Comparison of ENCODE assay signal across 13 mouse cellular contexts in the genomic region with DNA sequence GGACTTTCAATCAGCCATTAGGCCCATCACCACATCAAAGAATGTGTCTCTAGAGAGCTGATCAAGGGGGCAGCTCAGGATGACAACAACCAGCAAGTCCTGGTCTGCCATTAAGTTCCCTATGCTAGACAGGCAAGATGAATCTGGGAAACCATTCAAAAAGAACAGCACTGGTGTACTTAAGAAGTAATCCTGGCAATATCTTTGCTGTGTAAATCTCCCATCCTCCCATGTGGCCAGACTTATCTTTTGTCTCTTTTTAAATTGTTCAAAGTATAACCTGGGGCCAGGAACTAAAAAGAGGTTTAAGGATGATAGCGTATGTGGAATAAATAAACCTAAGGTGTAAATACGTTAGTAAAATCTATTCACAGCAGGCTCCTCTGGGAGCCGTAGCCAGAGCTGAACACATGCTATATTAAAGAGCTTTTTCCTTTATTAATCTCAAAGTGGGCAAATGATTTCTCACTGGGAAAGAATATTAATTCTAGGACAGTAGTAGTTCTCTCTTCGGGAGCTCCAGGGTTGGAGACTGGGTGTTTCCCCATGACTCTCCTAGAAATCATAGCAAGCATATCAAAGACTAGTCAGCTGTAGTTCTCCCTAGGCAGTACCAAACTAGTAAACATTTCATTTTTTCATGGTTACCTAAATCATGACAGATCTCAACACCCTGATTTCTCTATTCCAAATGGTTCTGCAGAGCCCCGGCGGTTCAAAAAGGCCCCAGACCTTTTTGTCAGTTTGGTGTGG.
DNase-seq lines count a peak whose midpoint lies in the region; ATAC-seq and TF ChIP-seq lines count a peak whose summit lies in the region.
"Had no signal": no experiment of that assay in that cellular context is flagged by ENCODE, and none has a peak within 500 bp of the region (broad histone marks: within the 10 kb centered on the region; RNA-seq: fewer than 3 reads in every experiment).

No protein-coding gene starts in this region.

- DNase-seq in heart, adult 11 months, result no peak
- DNase-seq in midbrain, embryonic 10.5 days (ENCODE audit: low spot score), result no peak
- DNase-seq in thymus, adult 2 months, result no peak
- DNase-seq in thymus, postnatal 36 days, result no peak
- DNase-seq: gastrocnemius, postnatal 25 days; kidney, adult 9 months; layer of hippocampus, adult 9-11 months; lung, adult 18-20 months had no signal

- H3K9ac ChIP-seq in heart, embryonic 14.5 days (ENCODE audit: low read length), result no peak overlapping the region
- peak overlapping the region; percentile 57; the same call in 1 of the 2 replicates for H3K9ac ChIP-seq in forebrain, embryonic 16.5 days (replicated peaks; ENCODE audit: low read depth, low read length)
- H3K9ac ChIP-seq in kidney, embryonic 15.5 days, result no peak overlapping the region

- H3K9me3 ChIP-seq in heart, embryonic 14.5 days (ENCODE audit: control insufficient read depth, low read length), result no peaks in the 10 kb centered on the region
- no peaks in the 10 kb centered on the region for H3K9me3 ChIP-seq in forebrain, embryonic 16.5 days (ENCODE audit: control insufficient read depth, low read length)
- no peaks in the 10 kb centered on the region for H3K9me3 ChIP-seq in midbrain, embryonic 10.5 days (replicated peaks)
- 0 out of 2 replicates have a peak, but pooled peaks cover 3% of the 10 kb centered on the region for H3K9me3 ChIP-seq in kidney, embryonic 15.5 days (replicated peaks)
- H3K9me3 ChIP-seq: G1E had no signal

- no peak for TF ChIP-seq CTCF in thymus, adult 2 months (IDR thresholded peaks at IDR 0.05; ENCODE audit: borderline replicate concordance, control insufficient read depth, extremely low read depth, insufficient read depth, low read length, poor library complexity)

- H3K36me3 ChIP-seq in heart, embryonic 14.5 days (ENCODE audit: control insufficient read depth, insufficient read depth, low read length), result no peaks in the 10 kb centered on the region
- H3K36me3 ChIP-seq in forebrain, embryonic 16.5 days (ENCODE audit: control insufficient read depth, insufficient read depth), result no peaks in the 10 kb centered on the region
- no peaks in the 10 kb centered on the region for H3K36me3 ChIP-seq in midbrain, embryonic 10.5 days
- H3K36me3 ChIP-seq in kidney, embryonic 15.5 days, result no peaks in the 10 kb centered on the region
- no peaks in the 10 kb centered on the region for H3K36me3 ChIP-seq in thymus, adult 2 months (ENCODE audit: control insufficient read depth, insufficient read depth, low read length)
- H3K36me3 ChIP-seq: G1E had no signal

- peak overlapping the region; percentile 29; the same call in 1 of the 2 replicates for H3K4me2 ChIP-seq in heart, embryonic 14.5 days (ENCODE audit: low read length)
- peak overlapping the region; percentile 60 for H3K4me2 ChIP-seq in forebrain, embryonic 16.5 days (ENCODE audit: low read length)
- no peak overlapping the region for H3K4me2 ChIP-seq in kidney, embryonic 15.5 days

- H3K4me1 ChIP-seq in heart, embryonic 14.5 days (ENCODE audit: control insufficient read depth in 2 of 2, insufficient read depth in 2 of 2, low read length in 2 of 2), result no peaks in the 10 kb centered on the region
- peaks cover 5% of the 10 kb centered on the region; the same call in 1 of the 2 replicates for H3K4me1 ChIP-seq in forebrain, embryonic 16.5 days (replicated peaks; ENCODE audit: control insufficient read depth, insufficient read depth, low read length)
- peaks cover 9% of the 10 kb centered on the region for H3K4me1 ChIP-seq in midbrain, embryonic 10.5 days
- 0 out of 2 replicates have a peak, but pooled peaks cover 2% of the 10 kb centered on the region for H3K4me1 ChIP-seq in kidney, embryonic 15.5 days
- H3K4me1 ChIP-seq in thymus, adult 2 months (replicated peaks; ENCODE audit: control insufficient read depth, insufficient read depth, low read length), result no peaks in the 10 kb centered on the region

- no peaks in the 10 kb centered on the region for H3K27me3 ChIP-seq in heart, embryonic 14.5 days (ENCODE audit: control insufficient read depth, insufficient read depth, low read length)
- H3K27me3 ChIP-seq in forebrain, embryonic 16.5 days (replicated peaks; ENCODE audit: control insufficient read depth, insufficient read depth, low read length), result no peaks in the 10 kb centered on the region
- H3K27me3 ChIP-seq in midbrain, embryonic 10.5 days (ENCODE audit: low read depth, poor library complexity, severe bottlenecking), result no peaks in the 10 kb centered on the region
- H3K27me3 ChIP-seq in kidney, embryonic 15.5 days, result no peaks in the 10 kb centered on the region
- H3K27me3 ChIP-seq in thymus, adult 2 months (ENCODE audit: control insufficient read depth, insufficient read depth, low read length), result no peaks in the 10 kb centered on the region

- 85% methylated on average over 6 of the region's 6 CpGs for WGBS in heart, embryonic 14.5 days
- WGBS in forebrain, embryonic 16.5 days, result 58% methylated on average over 6 of the region's 6 CpGs
- 83% methylated on average over 6 of the region's 6 CpGs for WGBS in midbrain, embryonic 10.5 days
- 87% methylated on average over 6 of the region's 6 CpGs for WGBS in kidney, embryonic 15.5 days
- WGBS in thymus, adult 2 months, result 97% methylated on average over 6 of the region's 6 CpGs

- no peak overlapping the region for H3K27ac ChIP-seq in heart, embryonic 14.5 days (replicated peaks in 1 of 2; ENCODE audit: control insufficient read depth in 1 of 2, insufficient read depth in 1 of 2, low read depth in 2 of 2, low read length in 2 of 2)
- no peak overlapping the region for H3K27ac ChIP-seq in forebrain, embryonic 16.5 days (ENCODE audit: low read length)
- peak overlapping the region; percentile 82 for H3K27ac ChIP-seq in midbrain, embryonic 10.5 days (replicated peaks)
- H3K27ac ChIP-seq in kidney, embryonic 15.5 days, result no peak overlapping the region
- no peak overlapping the region for H3K27ac ChIP-seq in thymus, adult 2 months (ENCODE audit: control insufficient read depth, insufficient read depth, low read length)

- ATAC-seq in heart, embryonic 14.5 days (ENCODE audit: insufficient number of reproducible peaks, insufficient read depth, low FRiP score, low read depth), result no peak
- peak; percentile 15; the same call in 1 of the 2 replicates for ATAC-seq in forebrain, embryonic 16.5 days
- no peak for ATAC-seq in kidney, embryonic 15.5 days (replicated peaks; ENCODE audit: low FRiP score)
- no peak for ATAC-seq in cerebellum, adult (ENCODE audit: insufficient number of reproducible peaks, low FRiP score, low TSS enrichment)

- H3K4me3 ChIP-seq in heart, embryonic 14.5 days (ENCODE audit: control insufficient read depth in 1 of 2, insufficient read depth in 1 of 2, low read depth in 1 of 2, low read length in 2 of 2), result no peak overlapping the region
- H3K4me3 ChIP-seq in forebrain, embryonic 16.5 days (replicated peaks; ENCODE audit: low read length), result peak overlapping the region; percentile 37
- peak overlapping the region; percentile 48 for H3K4me3 ChIP-seq in midbrain, embryonic 10.5 days
- no peak overlapping the region for H3K4me3 ChIP-seq in kidney, embryonic 15.5 days (replicated peaks)
- H3K4me3 ChIP-seq in thymus, adult 2 months (ENCODE audit: control insufficient read depth, insufficient read depth, low read length), result no peak overlapping the region

- TF ChIP-seq POLR2A in thymus, adult 2 months (IDR thresholded peaks at IDR 0.05; ENCODE audit: control insufficient read depth, extremely low read depth, insufficient read depth, low read length, poor library complexity), result no peak

Comparison
In these comparisons a context has a peak if more than half of its experiments do, and no peak if none do; other contexts are left out.
1. H3K4me3 ChIP-seq: peak in forebrain, embryonic 16.5 days (single experiment) and midbrain, embryonic 10.5 days (single experiment); none in heart, embryonic 14.5 days (0 of 2), kidney, embryonic 15.5 days (single experiment) and thymus, adult 2 months (single experiment).